Mouse (Mus musculus) midbrain, embryonic 11.5 days (tissue): ENCODE data around the gene Etv6. TPM values are rescaled to one million over a fixed set of nuclear protein-coding genes. Genes with fewer than 3 reads are reported as not detected.

Experiments used
- ATAC-seq: fragments of 200-750 bp; cut with Nextera tagmentation; 2 replicates; pipeline ENCODE4 v1.8.0; 2017; ENCODE audit warnings: moderate TSS enrichment, moderate library complexity; ENCODE audit not compliant: low FRiP score
- DNase-seq: peaks from one replicate; pipeline ENCODE4 v3.0.0; 2015; ENCODE audit warnings: low spot score; ENCODE audit errors: missing footprints
- H3K27ac ChIP-seq: fragments of 300-500 bp; sonication (generic); 2 replicates; pipeline ENCODE4 v1.5.1; 2014; ENCODE audit warnings: low read depth, low read length
- H3K27me3 ChIP-seq: fragments of 300-500 bp; sonication (generic); 2 replicates; pipeline ENCODE4 v1.6.1; 2014; ENCODE audit warnings: mild to moderate bottlenecking, low read length, moderate library complexity, mixed read lengths; ENCODE audit not compliant: control insufficient read depth, insufficient read depth
- H3K36me3 ChIP-seq: fragments of 300-500 bp; sonication (generic); 2 replicates; pipeline ENCODE4 v1.6.1; 2014; ENCODE audit warnings: mild to moderate bottlenecking, low read length, moderate library complexity, mixed read lengths; ENCODE audit not compliant: control insufficient read depth, insufficient read depth
- H3K4me1 ChIP-seq: fragments of 300-500 bp; sonication (generic); 2 replicates; pipeline ENCODE4 v1.6.1; 2014; ENCODE audit warnings: low read length; ENCODE audit not compliant: control insufficient read depth, insufficient read depth
- H3K4me2 ChIP-seq: fragments of 300-500 bp; sonication (generic); 2 replicates; pipeline ENCODE4 v1.6.1; 2014; ENCODE audit warnings: mild to moderate bottlenecking, moderate library complexity
- H3K4me3 ChIP-seq: fragments of 300-500 bp; sonication (generic); 2 replicates; pipeline ENCODE4 v1.5.1; 2014; ENCODE audit warnings: low read depth, low read length
- H3K9ac ChIP-seq: fragments of 300-500 bp; sonication (generic); 2 replicates; pipeline ENCODE4 v1.6.1; 2014; ENCODE audit warnings: low read length
- H3K9me3 ChIP-seq: fragments of 300-500 bp; sonication (generic); 2 replicates; pipeline ENCODE4 v1.6.1; 2016; ENCODE audit warnings: low read length; ENCODE audit not compliant: control insufficient read depth
- WGBS: fragments of 180-500 bp; shearing (Covaris S2); extraction: QIAGEN DNeasy Blood & Tissue Kit; methylation state at CpG from one replicate; pipeline ENCODE4 v1.1.7; 2014; 5-methylcytosine and 5-hydroxymethylcytosine counted together
- polyA plus RNA-seq: library from polyadenylated mRNA; unstranded; fragments of >200 nt; fragmentation: Nextera tagmentation; extraction: Ambion mirVana; gene quantifications from 2 replicates; pipeline ENCODE4 v1.2.1, GENCODE M21; 2014

Gene Etv6
- polyA plus RNA-seq, 1 experiment from 2014 or later = 14.0 TPM

DNA sequence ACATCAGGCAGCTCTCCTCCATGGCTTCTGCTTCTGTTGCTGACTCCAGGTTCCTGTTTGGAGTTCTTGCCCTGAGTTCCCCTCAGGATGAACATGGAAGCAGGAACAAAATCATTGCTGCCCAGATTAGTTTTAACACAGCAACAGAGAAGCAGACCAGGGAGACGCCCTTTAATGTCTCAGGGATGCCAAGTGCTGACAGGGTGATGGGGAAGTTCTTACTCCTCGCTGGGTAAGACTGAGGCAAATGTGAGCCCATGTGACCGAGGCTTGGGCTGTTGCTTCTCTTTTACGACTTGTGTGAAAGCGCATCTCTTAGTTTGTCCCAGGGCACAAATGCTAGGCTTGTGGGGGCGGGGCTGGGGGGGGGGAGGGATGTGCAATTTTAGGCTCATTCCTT is 13.5 kb downstream of the Etv6 start:
- DNase-seq (no peak), ATAC-seq (no peak)
- peaks cover 6% of the 10 kb centered on the region for H3K4me1 ChIP-seq
- no peaks in the 10 kb centered on the region for H3K9me3 ChIP-seq
- no peak overlapping the region for H3K4me2 ChIP-seq
- WGBS = 91% methylated on average over 6 of the region's 6 CpGs
- H3K36me3 ChIP-seq = no peaks in the 10 kb centered on the region
- H3K27me3 ChIP-seq = no peaks in the 10 kb centered on the region
- no peak overlapping the region for H3K27ac ChIP-seq
- no peak overlapping the region for H3K4me3 ChIP-seq
- no peak overlapping the region for H3K9ac ChIP-seq

DNA sequence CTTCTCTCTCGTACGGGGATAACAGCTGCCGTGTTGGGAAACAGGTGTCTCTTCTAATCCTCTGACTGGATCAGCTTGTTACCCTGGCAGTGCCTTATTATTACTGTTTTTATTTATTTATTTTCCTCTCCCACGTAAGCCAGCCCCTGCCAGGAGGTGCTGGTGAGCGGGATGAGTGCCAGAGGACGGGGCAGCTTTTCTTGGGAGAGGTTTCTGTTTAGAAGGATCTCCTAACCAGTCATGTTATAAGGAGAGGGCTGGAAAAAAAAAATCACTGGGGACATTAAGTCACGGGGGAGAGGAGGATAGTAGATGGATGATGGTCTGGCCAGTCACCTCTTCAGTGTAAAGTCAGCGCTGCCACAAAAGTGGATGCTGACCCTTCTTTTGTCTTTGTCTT is 15.0 kb downstream of the Etv6 start:
- peaks cover 3% of the 10 kb centered on the region for H3K4me1 ChIP-seq
- H3K36me3 ChIP-seq = no peaks in the 10 kb centered on the region
- ATAC-seq (no peak), DNase-seq (no peak)
- no peak overlapping the region for H3K4me2 ChIP-seq
- H3K27ac ChIP-seq = no peak overlapping the region
- H3K9ac ChIP-seq = no peak overlapping the region
- no peaks in the 10 kb centered on the region for H3K27me3 ChIP-seq
- 95% methylated on average over 8 of the region's 8 CpGs for WGBS
- H3K9me3 ChIP-seq = no peaks in the 10 kb centered on the region
- no peak overlapping the region for H3K4me3 ChIP-seq

DNA sequence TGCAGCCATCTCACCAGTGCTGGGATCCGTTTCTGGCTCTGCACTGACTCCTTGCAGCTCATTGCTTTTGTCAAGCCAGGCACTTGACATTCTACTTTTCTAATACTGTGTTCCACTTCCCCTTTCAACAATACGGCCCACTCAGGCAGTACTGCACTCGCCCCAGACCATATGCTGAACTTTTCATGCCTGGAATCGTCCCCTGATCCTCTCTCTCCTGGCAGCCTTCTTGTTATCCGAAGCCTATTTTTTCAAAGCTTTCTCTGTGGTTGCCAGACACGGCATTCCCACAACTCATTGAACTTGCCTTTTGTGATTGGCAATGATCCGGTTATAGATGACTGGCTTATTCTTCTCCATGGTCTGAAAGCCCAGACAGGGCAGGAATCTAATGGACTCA is 16.4 kb downstream of the Etv6 start:
- Histone ChIP-seq H3K4me2 (no peak overlapping the region), H3K9ac (no peak overlapping the region), H3K4me3 (no peak overlapping the region), H3K27ac (no peak overlapping the region), H3K36me3 (no peaks in the 10 kb centered on the region), H3K27me3 (no peaks in the 10 kb centered on the region), H3K4me1 (no peaks in the 10 kb centered on the region), H3K9me3 (no peaks in the 10 kb centered on the region)
- DNase-seq (no peak), ATAC-seq (no peak)
- WGBS = 69% methylated on average over 7 of the region's 7 CpGs

DNA sequence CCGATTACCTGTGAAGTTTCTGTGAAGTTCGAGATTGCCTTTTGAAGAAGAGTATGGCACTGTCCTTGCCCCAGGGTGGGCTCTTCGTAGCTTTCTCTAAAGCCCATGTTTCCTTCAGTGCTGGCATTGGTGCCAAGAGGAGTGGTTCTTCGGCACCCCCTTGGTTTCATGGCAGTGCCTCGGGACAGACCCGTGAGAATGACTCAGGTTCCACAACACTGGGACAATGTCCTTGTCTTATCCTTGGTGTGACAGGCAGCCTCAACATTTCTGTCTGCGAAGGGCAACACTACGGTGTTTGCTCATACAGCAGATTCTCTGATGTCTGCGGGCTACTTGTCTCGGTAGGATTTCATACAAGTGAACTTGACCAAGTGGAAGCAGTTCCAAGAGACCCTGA is 17.6 kb downstream of the Etv6 start:
- no peaks in the 10 kb centered on the region for H3K9me3 ChIP-seq
- 95% methylated on average over 10 of the region's 10 CpGs for WGBS
- no peak overlapping the region for H3K9ac ChIP-seq
- H3K27ac ChIP-seq = no peak overlapping the region
- DNase-seq (no peak), ATAC-seq (no peak)
- H3K4me3 ChIP-seq = no peak overlapping the region
- H3K4me2 ChIP-seq = no peak overlapping the region
- no peaks in the 10 kb centered on the region for H3K36me3 ChIP-seq
- no peaks in the 10 kb centered on the region for H3K27me3 ChIP-seq
- H3K4me1 ChIP-seq = no peaks in the 10 kb centered on the region

DNA sequence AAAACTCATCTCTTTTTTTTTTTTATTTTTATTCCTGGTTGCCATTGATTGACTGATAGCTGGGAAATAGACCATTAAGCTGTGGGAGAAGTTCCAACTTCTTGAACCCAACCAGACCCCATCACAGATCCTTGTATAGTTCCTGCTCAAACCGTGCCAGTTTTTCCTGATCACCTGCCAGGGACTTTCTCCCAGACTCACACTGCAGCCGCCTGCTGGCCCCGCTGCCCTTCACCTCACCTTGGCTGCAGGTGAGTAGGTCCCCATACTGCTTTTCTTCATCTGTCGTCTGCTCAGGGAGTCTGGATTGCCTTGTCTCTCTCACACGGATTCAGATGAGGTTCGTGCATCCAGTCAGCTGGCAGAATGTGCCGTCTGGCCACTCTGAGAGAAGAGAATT is 18.1 kb downstream of the Etv6 start:
- no peak for DNase-seq
- 90% methylated on average over 7 of the region's 7 CpGs for WGBS

DNA sequence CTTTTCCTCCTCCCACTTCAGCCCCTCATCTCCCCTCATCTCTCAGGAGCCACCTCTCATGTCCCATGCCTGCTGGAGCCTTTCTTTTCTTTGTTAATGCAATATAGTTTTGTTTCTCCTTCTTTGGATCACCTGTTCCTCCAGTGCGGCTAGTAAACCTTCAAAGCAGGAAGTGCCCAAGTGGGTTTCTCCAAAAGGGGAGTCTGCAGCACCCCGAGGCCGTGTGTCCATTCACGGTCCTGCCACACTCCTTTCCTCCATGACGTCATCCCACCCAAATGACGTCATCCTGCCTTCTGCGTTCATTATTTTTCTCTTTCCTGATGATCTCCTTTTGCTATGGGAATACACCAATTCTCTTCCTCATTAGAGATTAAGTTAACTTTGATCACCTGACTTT is 20.1 kb downstream of the Etv6 start:
- Histone ChIP-seq H3K9ac (no peak overlapping the region), H3K4me1 (peaks cover 8% of the 10 kb centered on the region), H3K27me3 (no peaks in the 10 kb centered on the region), H3K4me2 (no peak overlapping the region), H3K4me3 (no peak overlapping the region), H3K9me3 (no peaks in the 10 kb centered on the region), H3K27ac (no peak overlapping the region), H3K36me3 (no peaks in the 10 kb centered on the region)
- DNase-seq (no peak), ATAC-seq (no peak)
- 92% methylated on average over 7 of the region's 7 CpGs for WGBS

More for the DNA sequence above, 18.1 kb downstream of the Etv6 start:
- no peaks in the 10 kb centered on the region for H3K27me3 ChIP-seq
- H3K9ac ChIP-seq = no peak overlapping the region
- H3K4me1 ChIP-seq = no peaks in the 10 kb centered on the region
- no peak overlapping the region for H3K4me3 ChIP-seq
- H3K9me3 ChIP-seq = no peaks in the 10 kb centered on the region
- H3K4me2 ChIP-seq = no peak overlapping the region
- no peaks in the 10 kb centered on the region for H3K36me3 ChIP-seq
- ATAC-seq = no peak
- H3K27ac ChIP-seq = no peak overlapping the region

DNA sequence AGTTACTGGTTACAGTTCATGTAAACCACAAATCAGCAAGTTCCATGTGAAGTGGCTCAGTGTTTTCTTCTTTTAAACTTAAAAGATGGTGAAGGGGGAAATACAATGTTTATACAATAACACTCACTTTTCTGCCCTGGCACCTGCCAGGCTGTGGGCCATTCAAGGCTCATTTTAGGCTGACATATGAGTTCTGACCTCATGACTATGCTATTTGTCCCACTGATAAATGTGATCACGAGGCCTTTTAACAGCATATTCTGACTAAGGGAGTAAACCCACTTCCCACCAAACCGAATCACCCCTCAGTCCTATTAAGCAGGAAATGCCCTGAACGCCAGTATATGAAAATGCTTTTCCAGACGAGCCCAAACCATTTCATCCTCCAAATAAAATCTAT is 23.0 kb downstream of the Etv6 start:
- no peak overlapping the region for H3K4me3 ChIP-seq
- peaks cover 8% of the 10 kb centered on the region for H3K4me1 ChIP-seq
- DNase-seq (no peak), ATAC-seq (no peak)
- no peaks in the 10 kb centered on the region for H3K9me3 ChIP-seq
- H3K27me3 ChIP-seq = no peaks in the 10 kb centered on the region
- no peaks in the 10 kb centered on the region for H3K36me3 ChIP-seq
- no peak overlapping the region for H3K9ac ChIP-seq
- 83% methylated on average over 4 of the region's 4 CpGs for WGBS
- H3K27ac ChIP-seq = no peak overlapping the region
- no peak overlapping the region for H3K4me2 ChIP-seq

DNA sequence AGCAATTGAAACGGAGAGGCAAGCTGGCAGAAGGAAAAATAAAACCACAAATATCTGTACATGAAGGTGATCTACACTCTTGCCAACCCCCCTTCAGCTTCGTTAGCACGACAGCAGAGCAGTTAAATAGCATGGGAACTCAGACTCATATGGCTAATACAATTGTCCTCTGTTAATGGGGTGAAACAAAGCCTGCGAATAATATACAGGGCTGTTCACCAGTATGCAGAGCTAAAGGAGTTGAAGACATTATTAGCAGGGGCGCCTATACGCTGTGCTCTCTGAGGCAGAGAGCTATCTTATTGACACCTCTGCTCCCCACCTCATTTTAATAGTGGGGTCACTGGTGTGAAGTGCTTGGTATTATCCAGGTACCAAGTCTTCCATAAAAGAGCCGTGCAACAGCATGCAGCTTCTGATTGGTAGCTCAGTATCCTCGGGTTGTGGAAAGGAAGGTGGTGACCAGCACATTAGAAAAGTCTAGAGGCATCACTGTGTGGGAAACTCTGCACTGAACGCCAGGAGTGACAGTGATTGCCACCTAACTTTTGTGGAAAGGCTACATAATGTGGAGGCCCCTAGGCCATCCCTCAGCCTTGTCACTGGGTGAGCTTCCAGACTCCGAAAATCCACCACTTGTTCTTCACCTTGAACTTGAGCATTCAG is 23.5 kb downstream of the Etv6 start:
- 78% methylated on average over 10 of the region's 10 CpGs for WGBS
- no peak overlapping the region for H3K27ac ChIP-seq
- no peak overlapping the region for H3K4me3 ChIP-seq
- no peak for ATAC-seq
- no peak overlapping the region for H3K9ac ChIP-seq
- H3K4me2 ChIP-seq = no peak overlapping the region
- no peaks in the 10 kb centered on the region for H3K9me3 ChIP-seq
- no peaks in the 10 kb centered on the region for H3K36me3 ChIP-seq
- H3K27me3 ChIP-seq = no peaks in the 10 kb centered on the region
- DNase-seq = no peak
- H3K4me1 ChIP-seq = peaks cover 8% of the 10 kb centered on the region

DNA sequence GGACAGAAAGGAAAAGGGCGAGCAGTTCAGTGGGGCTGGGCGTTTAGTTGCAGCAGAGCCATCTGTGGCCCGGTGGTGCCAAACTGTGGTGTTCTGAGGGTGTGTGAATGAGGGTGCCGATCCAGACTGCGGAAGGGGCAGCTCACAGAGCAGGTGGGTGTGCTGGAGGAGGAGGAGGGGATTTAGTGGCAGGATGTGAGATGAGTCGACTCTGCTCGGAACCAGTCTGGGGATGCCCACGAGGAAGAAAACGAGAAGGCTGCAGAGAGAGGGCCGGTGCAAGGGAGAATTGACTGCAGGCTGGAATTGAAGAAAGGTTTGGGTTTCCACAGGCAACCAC is 24.0 kb downstream of the Etv6 start:
- no peaks in the 10 kb centered on the region for H3K27me3 ChIP-seq
- no peak overlapping the region for H3K4me2 ChIP-seq
- H3K27ac ChIP-seq = no peak overlapping the region
- no peak overlapping the region for H3K9ac ChIP-seq
- H3K4me3 ChIP-seq = no peak overlapping the region
- DNase-seq (no peak), ATAC-seq (no peak)
- peaks cover 8% of the 10 kb centered on the region for H3K4me1 ChIP-seq
- H3K36me3 ChIP-seq = no peaks in the 10 kb centered on the region
- 88% methylated on average over 10 of the region's 10 CpGs for WGBS
- no peaks in the 10 kb centered on the region for H3K9me3 ChIP-seq

DNA sequence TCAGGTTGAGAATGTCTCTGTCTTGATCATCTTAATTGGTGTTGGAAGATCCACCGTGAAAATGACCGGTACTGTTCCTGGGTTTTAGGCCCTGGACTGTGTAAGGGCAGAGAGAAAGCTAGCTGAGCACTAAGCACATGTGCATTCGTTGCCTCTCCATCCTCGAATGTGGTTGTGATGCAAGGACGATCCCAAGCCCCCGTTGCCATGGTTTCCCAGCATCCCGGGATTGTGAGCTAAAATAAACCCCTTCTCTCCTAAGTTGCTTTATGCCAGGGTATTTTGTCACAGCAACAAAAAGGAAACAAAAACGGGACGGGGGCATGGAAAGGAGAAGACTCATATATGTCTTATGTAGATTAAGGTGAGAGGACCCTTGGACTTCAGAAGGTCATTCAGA is 24.5 kb downstream of the Etv6 start:
- Histone ChIP-seq H3K9me3 (no peaks in the 10 kb centered on the region), H3K27ac (no peak overlapping the region), H3K4me2 (no peak overlapping the region), H3K27me3 (no peaks in the 10 kb centered on the region), H3K4me1 (peaks cover 8% of the 10 kb centered on the region), H3K9ac (no peak overlapping the region), H3K36me3 (no peaks in the 10 kb centered on the region), H3K4me3 (no peak overlapping the region)
- ATAC-seq = no peak
- no peak for DNase-seq
- WGBS = 77% methylated on average over 9 of the region's 9 CpGs
